Mouse (Mus musculus) embryonic stem cell, embryonic (primary cell): ENCODE data around the gene Mcat.

Source experiments
- CTCF ChIA-PET, 4 experiments: fragments of 300-600 bp in 2 of 4; fragments of 350-600 bp in 2 of 4; sonication (Branson Sonifier 250); formaldehyde crosslinking; loops; one replicate each; lab custom pipeline; 2022; ENCODE audit warnings: inconsistent platforms in 2 of 4; lab: Charles Lee
- POLR2A ChIA-PET, 4 experiments: fragments of 300-600 bp in 2 of 4; fragments of 350-600 bp in 2 of 4; sonication (Branson Sonifier 250); formaldehyde crosslinking; loops; one replicate each; lab custom pipeline; 2022; ENCODE audit warnings: antibody characterized with exemption in 4 of 4, inconsistent platforms in 1 of 4; lab: Charles Lee

The Mcat gene

DNA sequence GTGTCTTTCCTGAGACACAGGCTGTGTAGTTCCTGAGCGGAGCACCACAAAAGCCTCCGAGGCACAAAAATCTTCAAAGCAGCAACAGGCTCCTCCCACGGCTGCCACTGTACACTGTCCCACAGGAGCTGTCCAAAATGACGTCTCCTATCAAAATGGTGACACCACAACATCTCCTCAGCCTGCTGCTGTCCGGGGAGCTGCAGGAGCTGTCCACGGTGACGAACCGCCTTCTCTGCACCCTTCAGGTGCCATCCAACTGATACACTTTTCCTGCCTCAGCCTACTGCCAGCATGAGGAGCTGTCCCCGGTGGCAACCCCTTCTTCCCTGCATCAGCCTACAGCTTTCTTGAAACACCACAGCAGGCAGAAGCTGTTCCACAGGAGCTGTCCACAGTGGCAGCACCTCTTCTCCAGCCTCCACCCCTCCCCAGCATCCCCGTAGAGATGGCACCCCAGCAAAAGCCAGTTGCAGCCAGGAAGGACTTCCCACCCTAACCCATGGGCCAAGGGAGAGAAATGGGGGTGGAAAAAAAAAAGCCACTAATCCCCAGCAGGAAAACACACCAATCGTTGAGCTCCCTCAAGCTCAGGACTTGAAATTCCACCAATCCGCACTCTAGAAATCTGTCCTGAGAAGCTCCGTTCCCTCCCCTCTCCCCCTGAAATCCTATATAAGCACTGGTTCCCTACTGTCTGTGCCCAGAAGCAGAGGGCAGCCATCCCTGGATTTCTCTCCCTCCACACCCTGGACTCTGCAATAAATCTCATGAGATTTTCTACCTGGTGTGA is 50.9 kb downstream of the Mcat start:
- ChIA-PET CTCF (interaction anchor here (0.5 to 2.4 kb wide), 22 partner anchors 8 to 819 kb away, joined by 3 to 11 read pairs (median 3); partner anchors contain the start of gene Bik (in 1 of the 4)), POLR2A (interaction anchor here (0.6 to 1.7 kb wide), 32 partner anchors 9 to 1845 kb away, joined by 3 to 15 read pairs (median 4); partner anchors contain the start of genes Bik (in 2 of the 4), Poldip3 (in 2 of the 4), A4galt (in 1 of the 4) and Pacsin2 (in 1 of the 4))

DNA sequence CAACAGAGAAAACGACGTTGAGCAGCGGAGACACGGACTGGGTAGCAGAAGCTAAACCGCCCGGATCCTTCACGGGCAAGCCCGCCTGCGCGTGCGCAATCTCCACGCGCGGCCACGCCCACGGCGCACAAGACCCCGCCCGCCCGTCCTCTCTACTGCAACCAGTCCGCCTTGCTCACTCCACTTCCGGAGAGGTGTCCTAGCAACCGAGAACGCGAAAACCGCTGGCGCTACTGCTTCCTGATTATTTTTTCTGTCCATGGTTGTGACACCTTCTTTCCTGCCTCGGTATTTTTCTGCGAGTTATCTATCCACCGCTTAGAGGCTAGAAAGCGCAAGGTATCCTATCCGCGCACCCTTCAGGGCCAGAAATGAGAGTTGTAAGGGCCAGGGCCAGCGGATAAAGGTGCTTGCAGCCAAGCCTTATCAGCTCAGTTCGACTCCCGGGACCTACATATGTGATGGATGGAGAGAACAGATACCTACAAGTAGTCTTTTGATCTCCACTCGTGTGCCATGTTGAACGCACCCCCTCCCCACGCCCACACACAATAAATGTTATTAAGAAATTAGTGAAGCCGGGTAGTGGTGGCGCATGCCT is 52.7 kb downstream of the Mcat start, which contains the start of gene Ttll1:
TSS of gene Ttll1 (minus strand) at position 89 of the 601 bp plus-strand sequence.
- CTCF ChIA-PET = interaction anchor here in 3 of 4 experiments (0.5 to 2.3 kb wide), 17 partner anchors 8 to 563 kb away, joined by 3 to 22 read pairs (median 3); no protein-coding TSS in a partner anchor

DNA sequence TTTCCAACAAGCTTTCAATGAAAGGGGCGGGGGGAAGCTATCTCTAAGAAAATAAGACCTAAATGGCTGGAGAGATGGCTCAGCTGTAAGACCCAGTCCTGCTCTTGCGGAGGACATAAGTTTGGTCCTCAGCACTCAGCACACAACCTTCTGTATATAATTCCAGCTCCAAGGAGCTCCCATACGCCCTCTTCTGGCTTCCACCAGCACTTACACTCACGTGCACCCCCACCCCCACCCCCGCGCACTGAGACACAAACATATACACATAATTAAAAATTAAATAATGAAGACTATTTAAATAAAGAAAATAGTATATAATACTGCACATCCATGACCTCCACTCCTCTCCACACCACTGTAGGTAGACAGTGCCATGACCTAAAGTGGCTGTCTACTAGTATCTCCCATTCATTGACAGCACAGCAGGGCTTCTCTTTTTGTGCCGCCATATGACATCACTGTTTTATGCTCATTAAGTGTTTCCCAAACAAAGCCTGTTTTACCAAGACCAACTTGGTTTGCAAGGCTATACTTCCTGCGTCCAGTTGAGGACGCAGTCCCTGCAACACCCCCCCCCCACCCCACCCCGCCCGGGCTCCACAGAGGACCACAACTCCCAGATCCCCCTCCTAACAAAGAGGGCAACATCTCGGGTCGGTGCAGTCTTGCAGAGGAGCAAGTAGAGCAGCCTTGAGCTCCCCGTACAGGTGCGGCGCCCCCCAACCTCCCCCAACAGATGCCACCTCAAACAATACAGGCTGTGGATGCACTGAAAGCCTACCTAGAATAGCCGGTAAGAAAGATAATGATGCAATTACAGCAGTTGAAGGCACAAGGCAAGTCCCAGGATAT is 53.4 kb downstream of the Mcat start:
- CTCF ChIA-PET = interaction anchor here (0.6 to 2.3 kb wide), 23 partner anchors 8 to 564 kb away, joined by 3 to 22 read pairs (median 3); no protein-coding TSS in a partner anchor

More for the DNA sequence above, 52.7 kb downstream of the Mcat start, which contains the start of gene Ttll1:
- POLR2A ChIA-PET = interaction anchor here in 3 of 4 experiments (0.5 to 2.1 kb wide), 13 partner anchors 9 to 1790 kb away, joined by 3 to 17 read pairs (median 3); partner anchors contain the start of gene Poldip3 (in 2 of the 3)

DNA sequence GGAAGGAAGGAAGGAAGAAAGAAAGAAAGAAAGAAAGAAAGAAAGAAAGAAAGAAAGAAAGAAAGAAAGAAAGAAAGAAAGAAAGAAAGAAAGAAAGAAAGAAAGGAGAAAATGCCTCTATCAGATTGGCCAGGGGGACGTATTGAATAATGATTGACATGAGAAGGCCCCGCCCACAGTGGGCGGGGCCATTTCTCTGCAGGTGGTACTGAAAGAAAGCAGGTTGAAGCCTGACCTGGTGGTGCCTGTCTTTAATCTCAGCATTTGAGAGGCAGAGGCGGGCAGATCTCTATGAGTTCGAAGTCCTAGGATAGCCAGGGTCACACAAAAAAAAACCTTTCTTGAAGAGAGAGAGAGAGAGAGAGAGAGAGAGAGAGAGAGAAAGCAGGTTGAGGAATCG is 62.1 kb downstream of the Mcat start:
- ChIA-PET CTCF (interaction anchor here (0.5 to 2.9 kb wide), 31 partner anchors 9 to 608 kb away, joined by 3 to 19 read pairs (median 4); partner anchors contain the start of genes Pacsin2 (in 2 of the 4) and Ttll1 (in 1 of the 4)), POLR2A (interaction anchor here (0.7 to 4.0 kb wide), 13 partner anchors 9 to 352 kb away, joined by 3 to 23 read pairs (median 4); partner anchors contain the start of genes Pacsin2 (in 1 of the 4), Poldip3 (in 1 of the 4) and Ttll1 (in 1 of the 4))

More for the DNA sequence above, 53.4 kb downstream of the Mcat start:
- POLR2A ChIA-PET = interaction anchor here in 3 of 4 experiments (0.6 to 2.1 kb wide), 13 partner anchors 8 to 1789 kb away, joined by 3 to 17 read pairs (median 3); partner anchors contain the start of genes Poldip3 (in 2 of the 3), Mcat (in 1 of the 3) and Tspo (in 1 of the 3)

DNA sequence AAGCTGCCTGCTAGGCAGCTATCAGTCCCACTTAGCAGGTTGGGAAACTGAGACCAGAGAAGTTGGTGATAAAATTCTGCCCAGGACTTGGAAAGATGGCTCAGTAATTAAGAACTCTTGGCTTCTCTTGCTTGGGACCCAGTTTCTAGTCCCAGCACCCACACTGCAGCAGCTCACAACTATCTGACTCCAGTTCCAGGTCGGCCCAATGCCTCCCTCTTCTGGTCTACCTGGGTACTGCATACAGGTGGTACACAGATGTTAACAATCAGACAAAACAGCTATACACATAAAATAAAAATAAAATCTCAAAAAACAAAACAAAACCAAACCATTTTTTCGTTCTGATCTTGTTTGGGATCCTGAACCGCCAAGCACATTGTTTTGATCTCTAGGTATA is 63.2 kb downstream of the Mcat start:
- ChIA-PET CTCF (interaction anchor here (0.6 to 2.9 kb wide), 94 partner anchors 9 to 458 kb away, joined by 3 to 22 read pairs (median 4); partner anchors contain the start of genes Pacsin2 (in 3 of the 4), Bik (in 2 of the 4), Ttll1 (in 2 of the 4) and Scube1 (in 1 of the 4)), POLR2A (interaction anchor here (0.6 to 2.2 kb wide), 26 partner anchors 9 to 351 kb away, joined by 3 to 14 read pairs (median 4); partner anchors contain the start of genes Pacsin2 (in 2 of the 4), Poldip3 (in 2 of the 4), A4galt (in 1 of the 4) and Bik (in 1 of the 4))

DNA sequence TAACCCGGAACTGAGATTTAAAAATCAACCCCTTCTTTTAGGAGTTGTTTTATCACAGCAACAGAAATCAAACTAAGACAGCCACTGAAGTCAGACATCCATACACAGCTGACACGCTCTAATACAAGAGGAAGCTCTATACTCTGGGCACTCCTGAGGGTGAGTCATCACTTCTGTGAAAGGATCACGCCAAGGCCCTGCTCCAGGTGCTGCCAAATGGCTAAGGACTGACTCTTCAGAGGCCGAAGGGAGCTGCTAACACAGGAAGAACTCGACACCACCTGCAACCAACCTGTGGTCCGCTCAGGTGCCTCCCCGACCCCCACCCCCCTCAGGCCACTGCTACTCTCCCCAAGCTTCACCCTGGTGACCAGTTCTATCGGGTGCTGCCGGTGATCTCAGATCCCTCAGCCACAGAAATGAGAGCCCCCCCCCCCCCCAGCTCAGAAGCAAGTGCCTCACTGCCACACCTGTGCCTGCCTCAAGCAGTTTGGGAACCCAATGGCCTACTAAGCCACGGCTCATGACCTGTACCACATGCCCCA is 64.3 kb downstream of the Mcat start:
- ChIA-PET CTCF (interaction anchor here in 3 of 4 experiments (0.6 to 2.9 kb wide), 11 partner anchors 15 to 201 kb away, joined by 3 to 20 read pairs (median 9); partner anchors contain the start of gene Pacsin2 (in 1 of the 3)), POLR2A (interaction anchor here (0.6 to 2.2 kb wide), 8 partner anchors 8 to 685 kb away, joined by 3 to 14 read pairs (median 3); partner anchors contain the start of gene Poldip3 (in 1 of the 4))

DNA sequence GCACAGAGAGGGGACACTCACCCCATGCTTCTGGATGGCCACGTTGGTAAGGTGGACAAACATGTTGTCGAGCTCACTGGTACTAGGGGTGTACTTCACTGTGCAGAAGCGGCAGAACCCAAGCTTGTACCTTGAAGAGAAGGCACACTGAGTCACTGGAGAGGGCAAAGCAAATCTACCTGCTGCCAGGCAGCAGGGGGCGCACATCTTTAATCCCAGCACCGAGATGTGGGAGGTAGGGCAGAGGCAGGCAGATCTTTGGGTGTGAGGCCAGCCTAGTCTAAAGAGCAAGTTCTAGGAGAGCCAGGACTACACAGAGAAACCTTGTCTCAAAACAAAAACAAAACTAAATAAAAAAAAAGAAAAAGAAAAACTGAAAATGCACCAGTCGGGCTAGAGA is 66.3 kb downstream of the Mcat start:
- CTCF ChIA-PET = interaction anchor here (0.6 to 1.5 kb wide), 14 partner anchors 8 to 274 kb away, joined by 3 to 5 read pairs (median 3); partner anchors contain the start of genes Pacsin2 (in 2 of the 4) and Ttll1 (in 2 of the 4)
- POLR2A ChIA-PET = interaction anchor here in 2 of 4 experiments (0.7 to 1.8 kb wide), 4 partner anchors 16 to 348 kb away, joined by 3 to 4 read pairs (median 3); no protein-coding TSS in a partner anchor
